Mouse (Mus musculus) left cerebral cortex, postnatal 10 days (tissue): ENCODE measurements at regions not wholly inside any gene's neighbourhood (a gene's known extent, or its start where the extent isn't known, plus 50 kb on each side); places are given as distances from the start of the nearest gene placed in this dataset.
A peak's percentile ranks its signal among the peaks of the same experiment; 100 is the strongest.

Source experiments
- DNase-seq, 2 experiments: peaks; one replicate each; pipeline ENCODE4 v3.0.0; 2021 to 2022; ENCODE audit warnings: low spot score in 2 of 2, mixed read lengths in 1 of 2; ENCODE audit errors: extremely low spot score in 1 of 2
- intact Hi-C: fragments of 180-260 bp; cut with DNase I; formaldehyde crosslinking; loops from one replicate; pipeline ENCODE4 v1.15.1; 2025

- DNase-seq = peak; percentile 36 to 75
- intact Hi-C loops = loop anchor here (5.0 kb wide), 2 partner anchors 256 to 491 kb away; no protein-coding TSS in a partner anchor
Observed at GRCm38 (mm10) chr13:93243076-93243475, 50.9 kb upstream of the Tent2 start.

GRCm38 (mm10) chr13:93248711-93249110 lies 50.7 kb upstream of the Homer1 start:
- DNase-seq = no peak
- intact Hi-C loops = no loop called here
